Mouse (Mus musculus): ENCODE measurements around the gene Fndc1.

The Fndc1 gene

DNA sequence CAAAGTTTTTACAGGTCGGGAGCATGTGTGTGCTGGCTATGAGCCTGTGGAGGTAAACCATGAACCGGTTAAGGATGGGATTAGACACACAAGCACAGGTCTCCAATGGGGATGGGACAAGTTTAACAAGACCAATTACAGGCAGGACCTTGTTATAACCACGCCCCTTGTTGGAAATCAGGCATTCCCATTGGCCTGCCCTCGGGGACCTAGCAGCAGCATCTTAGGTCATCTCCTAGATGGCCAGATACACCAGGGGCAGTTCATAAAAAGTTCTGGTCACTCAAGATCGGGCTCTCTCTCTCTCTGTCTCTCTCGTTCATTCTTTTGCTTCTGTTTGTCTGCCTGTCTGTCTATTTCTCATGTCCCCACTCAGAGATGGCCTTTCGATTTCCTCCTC, 6.9 kb downstream of the Fndc1 start:
- no peak for DNase-seq (ENCODE audit: low spot score)

DNA sequence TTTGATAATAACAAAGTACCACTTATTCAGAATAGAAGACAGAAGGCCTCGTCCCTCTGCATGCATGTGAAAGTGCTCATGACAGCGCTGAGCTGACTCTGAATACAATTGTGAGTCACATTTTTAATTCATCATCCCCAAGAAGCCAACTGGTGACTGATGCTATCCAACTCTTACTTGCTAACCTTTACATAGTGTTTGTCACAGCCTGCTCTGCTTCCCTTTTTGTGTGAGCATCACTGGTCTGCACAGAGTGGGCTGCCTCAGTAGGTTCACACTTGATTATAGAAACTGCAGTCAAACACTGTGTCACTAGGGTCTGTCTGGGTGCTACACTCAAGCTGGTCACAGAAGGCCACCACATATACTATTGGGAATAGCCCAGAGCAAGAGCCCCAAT, 10.5 kb downstream of the Fndc1 start:
- no peak for DNase-seq (ENCODE audit: low spot score)

DNA sequence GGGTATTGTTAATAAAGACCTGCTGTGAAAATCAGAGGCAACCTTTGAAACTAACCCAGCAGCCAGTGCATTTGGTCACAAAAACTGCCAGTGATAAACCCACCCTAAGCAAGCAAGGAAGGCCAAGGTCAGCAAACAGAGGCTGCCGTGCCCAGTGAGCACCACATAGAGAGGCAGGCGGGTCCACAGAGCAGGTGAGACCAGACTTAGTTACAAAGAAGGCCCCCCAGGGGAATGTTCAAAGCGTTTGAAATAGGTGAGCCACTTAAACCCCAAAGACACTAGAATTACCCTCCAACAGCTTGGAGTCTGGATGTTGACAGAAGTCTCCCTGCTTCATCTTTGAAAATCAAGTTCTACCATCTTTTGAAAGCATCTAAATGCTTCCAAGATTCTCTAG, 12.7 kb downstream of the Fndc1 start:
- DNase-seq (ENCODE audit: low spot score) = no peak

DNA sequence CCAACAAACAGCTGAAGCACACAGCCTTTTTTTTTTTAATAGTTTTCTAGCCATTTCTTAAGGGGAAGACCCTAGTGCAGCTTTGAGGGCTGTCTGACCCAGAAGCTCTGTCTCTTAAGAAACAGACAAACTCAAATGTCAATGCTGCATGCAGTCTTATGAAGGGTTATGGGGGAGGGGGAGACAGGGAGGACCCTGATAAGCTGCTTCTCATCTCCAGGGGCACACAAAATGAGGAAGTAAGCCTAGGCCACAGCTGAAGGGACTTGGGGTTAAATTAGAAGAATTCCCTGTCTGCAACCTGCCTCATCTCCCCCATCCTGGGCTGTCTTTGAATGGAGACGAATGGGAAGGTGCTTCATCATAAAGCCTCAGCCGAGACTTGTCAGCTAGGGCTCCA, 19.1 kb downstream of the Fndc1 start:
- DNase-seq (ENCODE audit: low spot score) = no peak

DNA sequence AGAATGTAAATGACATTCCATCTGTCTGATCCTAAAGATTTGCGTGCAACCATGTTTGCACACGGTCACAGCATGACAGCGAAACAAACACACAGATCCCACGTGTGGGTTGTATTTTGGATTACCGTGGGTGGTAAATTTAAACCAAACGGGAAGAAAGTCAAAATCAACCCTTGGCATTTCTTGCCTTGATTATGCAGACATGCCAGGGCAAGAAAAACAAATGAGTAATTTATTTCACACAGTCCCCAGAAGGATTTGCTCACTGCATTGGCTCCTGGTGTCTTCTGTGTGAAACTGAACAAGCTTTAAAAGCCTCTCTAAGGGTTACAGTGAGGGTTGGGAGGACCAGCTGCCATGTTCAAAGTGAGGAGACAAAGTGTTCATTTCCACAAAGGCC, 22.0 kb downstream of the Fndc1 start:
- DNase-seq (ENCODE audit: low spot score) = no peak

DNA sequence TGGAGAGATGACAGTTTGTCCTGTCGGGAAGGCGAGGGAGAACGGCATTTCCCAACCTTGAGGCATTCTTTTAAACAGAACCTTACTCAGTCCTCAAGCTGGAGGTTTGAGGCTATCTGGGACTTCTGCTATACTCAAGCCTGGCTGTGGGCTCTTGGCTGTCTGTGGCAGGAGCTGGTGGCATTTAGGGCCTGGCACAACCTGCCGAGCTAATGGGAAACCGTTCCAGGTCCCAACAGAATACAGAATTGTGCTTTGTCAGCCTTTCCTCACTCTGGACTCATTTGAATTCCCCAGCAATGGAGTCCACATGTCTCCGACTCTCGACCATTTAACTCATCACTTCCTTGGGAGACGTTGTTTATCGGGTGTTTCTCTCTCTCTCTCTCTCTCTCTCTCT, 24.6 kb downstream of the Fndc1 start:
- no peak for DNase-seq (ENCODE audit: low spot score)

DNA sequence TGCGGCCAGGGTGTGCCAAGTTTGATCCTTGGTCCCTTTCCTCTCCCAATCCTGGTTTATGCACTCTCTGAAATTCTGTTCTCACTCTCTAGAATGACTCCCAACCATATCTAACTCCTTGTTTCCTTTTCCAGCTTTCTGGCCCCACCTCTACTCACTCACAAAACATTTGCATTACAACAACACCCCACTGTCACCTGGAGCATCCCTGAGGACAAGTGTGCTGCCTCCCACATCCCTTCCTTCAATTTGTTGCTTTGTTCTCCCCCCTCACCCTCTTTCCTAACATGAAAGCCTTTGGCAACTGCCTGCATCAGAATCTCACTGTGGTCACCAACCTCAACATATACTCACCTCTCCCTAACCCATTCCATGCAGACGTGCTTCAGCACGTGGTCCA, 27.2 kb downstream of the Fndc1 start:
- no peak for DNase-seq (ENCODE audit: low spot score)

DNA sequence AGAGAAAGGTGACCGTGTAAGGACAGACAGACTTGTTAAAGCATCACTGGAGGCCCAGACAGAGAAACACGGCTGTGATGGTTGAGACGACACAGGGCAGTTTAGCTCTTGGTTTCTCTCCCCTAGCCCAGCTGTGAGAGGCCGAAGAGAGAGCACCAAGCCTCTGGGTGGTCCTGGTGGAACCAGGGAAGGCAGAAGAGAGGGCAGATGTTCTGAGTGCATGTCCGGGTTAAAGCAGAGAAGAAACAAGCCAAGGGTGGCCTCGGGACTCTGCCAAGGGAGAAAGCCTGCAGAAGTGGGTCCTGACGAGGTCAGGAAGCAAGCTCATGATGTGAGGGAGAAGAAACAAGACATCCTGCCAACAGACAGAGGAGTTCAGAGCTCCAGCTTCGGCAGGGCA, 31.5 kb downstream of the Fndc1 start:
- no peak for DNase-seq (ENCODE audit: low spot score)

DNA sequence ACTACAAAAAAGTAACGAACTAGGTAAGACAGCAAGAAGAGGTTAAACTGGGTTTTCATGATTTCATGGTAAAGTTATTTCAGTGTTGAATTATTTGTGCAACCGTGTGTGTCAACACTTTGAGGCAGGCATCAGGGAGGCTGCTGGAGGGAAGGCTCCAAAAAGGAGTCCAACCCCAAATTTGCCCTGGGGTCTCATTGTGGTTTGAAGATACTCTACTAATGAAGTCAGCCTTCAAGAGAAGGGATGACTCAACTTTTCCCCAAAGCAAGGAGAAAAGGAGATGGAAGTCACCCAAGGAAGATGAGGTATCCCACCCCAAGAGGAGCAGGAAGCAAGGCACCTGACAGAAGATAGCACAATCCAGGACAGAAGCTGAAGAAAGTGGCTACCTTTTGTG, 31.9 kb downstream of the Fndc1 start:
- DNase-seq (ENCODE audit: low spot score) = no peak

DNA sequence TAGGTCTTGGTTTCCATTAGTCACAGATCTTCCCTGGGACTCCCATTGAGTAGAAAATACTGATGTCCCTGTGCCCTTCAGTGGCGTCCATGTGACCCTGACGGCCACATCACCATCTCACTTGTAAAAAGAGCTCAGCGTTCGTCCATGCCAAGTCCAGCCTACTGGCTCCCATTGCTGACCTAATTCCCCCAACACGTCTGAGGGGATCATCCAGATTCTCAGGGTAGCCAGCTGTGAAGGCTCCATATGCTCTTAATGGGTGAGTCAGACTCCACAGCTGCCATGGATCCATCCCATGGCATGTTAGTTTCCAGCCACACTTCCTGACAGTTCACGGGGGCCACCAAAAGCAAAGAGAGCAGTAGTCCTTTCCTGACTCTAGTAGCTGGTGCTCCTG, 33.0 kb downstream of the Fndc1 start:
- no peak for DNase-seq (ENCODE audit: low spot score)

DNA sequence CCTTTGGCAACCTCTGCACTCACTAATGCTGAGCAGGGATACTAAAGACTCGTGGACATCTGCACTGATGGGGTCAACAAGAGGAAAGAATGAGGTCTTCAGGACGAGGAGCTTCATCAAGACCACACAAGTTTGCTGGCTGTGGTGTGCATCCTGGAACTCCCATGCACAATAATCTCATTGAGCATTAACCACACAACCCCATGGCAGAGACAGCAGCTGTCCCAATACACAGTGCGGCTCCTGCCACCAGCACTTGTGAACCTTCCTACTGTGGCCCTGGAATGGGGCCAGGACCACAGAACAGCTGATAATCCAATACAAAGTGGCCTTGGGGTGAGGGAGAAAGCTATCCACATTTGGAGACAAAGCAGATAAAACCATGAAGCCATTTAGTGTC, 36.6 kb downstream of the Fndc1 start:
- no peak for DNase-seq (ENCODE audit: low spot score)

DNA sequence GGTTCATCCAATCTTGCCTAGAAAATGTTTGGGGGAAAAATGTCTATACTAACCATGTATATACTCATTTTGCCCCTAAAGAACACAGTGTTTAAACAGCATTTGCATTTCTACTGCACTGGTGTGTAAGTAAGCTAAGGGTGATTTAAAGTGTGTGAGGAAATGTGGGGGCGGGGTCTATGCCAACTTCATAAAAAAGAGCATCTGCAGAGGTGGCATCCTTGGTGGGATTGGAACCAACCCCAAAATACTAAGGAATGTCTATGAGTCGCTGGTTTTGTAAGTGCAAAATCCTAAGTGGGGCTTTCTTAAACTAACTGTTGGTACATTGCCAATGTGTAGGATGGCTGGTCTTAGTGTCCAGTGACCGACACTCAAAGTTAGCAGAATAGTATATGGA, 53.0 kb downstream of the Fndc1 start:
- DNase-seq (ENCODE audit: low spot score) = no peak

DNA sequence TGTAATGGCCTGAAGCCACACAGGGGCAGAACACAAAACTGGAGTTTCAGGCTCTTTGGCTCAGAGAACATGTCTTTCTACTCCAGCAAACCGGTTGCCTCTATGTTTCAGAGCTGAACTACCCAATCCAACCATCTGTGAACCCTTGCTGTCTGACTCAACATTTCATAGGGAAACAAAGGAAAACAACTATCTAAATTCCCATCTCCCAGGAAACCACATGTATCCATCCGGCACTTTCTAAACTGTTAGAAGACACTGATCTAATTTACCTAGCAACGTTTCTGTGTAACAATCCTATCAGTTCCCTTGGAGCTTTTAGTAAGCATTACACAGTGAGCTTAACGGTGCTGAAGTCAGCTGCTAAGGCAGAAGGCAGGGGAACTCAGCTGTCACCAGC, 67.3 kb downstream of the Fndc1 start:
- no peak for DNase-seq (ENCODE audit: low spot score)

DNA sequence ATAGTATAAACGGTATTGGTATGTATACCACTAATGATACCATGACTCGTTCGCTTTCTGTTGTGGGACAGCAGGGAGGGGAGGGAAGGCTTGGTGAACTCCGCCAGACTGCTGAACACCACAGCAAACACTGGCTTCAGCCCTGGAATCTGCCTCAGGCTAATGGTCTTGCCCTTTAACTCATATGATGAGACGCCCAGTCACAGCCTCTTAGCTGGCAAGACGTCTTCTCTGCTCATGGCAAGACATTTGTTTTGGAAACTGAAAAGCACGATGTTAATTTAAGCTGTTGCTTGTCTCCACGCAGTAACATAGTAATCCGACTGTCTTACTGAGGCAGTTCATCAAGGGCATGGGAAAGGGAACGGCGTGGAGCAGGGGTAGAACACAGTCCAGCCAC, 72.1 kb downstream of the Fndc1 start:
- DNase-seq (ENCODE audit: low spot score) = no peak

DNA sequence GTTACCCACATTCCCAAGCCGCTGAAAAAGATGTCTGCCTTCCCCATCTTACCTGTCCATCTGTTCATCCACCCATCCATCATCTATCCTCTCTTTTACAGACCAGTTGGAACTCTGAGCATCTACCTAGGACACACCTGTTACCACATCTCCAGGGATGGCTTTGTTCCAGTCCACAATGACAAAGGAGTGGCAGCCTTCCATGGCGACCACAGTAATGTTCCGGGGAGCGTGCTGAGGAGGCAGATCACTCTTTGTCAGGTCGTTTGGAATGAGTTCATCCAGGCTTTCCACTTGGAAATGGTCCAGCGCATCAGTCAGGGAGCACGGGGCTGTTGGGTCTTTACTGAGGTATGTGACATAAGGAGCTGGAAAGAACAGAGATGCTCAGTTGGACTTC, 73.7 kb downstream of the Fndc1 start:
- DNase-seq (ENCODE audit: low spot score) = no peak

DNA sequence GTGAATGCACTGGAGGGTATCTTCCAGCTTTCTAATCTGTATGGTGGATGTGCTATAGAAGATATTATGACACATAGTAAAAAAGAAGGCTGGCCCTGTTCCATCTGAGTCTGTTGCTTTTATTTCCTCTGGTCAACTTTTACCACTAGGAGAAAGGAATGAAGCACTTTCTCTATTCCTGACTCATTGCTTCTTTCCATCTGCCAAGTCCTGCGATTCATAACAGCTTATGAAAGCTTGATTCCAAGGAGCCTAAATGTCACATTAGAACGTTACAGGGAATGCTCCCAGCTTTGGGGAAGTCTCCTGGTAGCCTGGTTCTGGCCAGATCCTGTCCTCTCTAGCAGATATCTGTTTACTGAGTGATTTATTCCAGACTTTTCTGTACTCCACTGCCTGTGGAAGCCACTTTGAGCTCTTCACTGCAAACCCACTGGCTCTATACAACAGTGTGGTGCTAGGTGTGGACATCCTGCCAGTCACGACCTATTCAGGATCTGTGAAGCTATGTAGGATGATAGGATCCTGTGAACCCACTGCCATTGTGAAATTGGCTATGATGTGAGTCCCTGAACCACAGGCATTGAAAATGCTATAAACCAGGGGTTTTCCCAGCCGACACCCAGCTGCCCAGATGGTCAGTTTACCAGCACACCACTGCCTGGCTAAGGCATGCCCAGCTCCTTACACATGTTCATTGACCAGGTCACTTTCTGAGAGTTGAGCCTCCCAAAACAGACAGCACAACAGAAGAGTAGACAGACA, 77.9 kb downstream of the Fndc1 start:
- DNase-seq (ENCODE audit: low spot score) = no peak

DNA sequence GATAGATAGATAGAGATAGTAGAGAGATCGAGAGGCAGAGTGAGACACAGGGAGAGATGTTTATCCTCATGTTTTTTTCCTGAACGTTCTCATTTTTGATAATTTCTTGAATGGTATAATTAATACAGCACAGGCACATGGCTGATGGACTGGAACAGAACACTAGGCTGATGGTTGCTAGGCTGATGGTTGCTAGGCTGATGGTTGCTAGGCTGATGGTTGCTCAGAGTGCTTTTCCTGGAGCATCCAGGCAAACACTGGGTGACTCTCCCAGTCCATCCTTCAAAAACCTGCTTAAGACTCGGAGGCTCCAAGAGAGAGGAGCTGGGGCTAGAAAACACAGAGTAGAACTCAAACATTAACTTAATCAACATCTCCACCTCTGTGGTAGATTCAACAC, 80.3 kb downstream of the Fndc1 start:
- no peak for DNase-seq (ENCODE audit: low spot score)

DNA sequence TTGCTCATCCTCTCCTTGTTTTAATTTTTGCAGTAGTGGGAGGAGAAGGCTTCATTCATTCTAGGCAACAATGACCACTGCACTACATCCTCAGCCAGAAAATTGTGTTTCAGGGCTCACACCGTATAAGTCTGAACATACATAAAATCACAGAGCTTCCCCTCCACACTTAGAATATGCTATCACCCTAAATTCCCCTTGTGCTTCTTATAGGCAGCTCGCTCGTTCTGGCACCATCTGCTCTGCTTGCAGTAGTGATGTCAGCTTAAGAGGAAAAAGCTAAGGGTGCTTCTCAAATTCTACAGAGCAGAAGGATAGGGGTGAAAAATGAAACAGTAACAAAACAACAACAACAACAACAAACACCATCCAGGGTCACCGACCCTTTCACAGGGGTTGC, 82.1 kb downstream of the Fndc1 start:
- no peak for DNase-seq (ENCODE audit: low spot score)

DNA sequence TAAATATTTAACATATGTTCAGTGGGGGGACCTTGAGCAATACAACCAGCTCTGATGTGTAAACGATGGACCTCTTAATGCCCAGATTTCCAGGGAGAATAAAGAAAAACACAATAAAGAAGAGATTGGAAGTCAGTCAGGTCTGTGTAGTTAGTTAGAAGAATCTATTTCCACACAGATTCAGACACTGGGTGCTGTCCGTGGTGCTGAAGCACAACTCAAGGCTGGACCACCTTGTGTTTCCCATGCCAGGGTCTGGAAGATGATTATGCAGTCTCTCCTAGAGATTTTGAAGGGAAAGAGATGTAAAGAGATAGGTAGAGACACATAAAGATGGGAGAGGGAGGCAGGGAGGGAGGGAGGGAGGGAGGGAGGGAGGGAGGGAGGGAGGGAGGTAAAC, 86.1 kb downstream of the Fndc1 start:
- no peak for DNase-seq (ENCODE audit: low spot score)

DNA sequence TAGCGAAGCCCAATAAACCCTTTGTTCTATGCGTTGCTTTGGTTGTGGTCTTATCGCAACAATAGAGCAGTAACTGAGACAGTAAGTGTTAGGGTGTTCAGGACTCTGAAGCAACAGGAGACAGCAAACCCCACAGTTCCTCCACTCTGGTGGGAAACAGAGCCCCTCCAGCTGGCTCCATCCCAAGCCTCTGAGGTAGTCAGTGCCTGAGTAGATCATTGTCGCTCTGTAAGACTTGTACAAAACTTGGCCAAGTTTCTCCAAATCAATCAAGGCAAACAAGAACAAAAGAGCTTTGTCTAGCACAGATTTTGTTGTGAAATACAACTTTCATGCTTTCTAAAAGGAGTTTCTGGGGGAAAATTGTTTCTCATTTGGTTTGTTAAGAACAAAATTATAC, 104.1 kb downstream of the Fndc1 start:
- DNase-seq (ENCODE audit: low spot score) = no peak

DNA sequence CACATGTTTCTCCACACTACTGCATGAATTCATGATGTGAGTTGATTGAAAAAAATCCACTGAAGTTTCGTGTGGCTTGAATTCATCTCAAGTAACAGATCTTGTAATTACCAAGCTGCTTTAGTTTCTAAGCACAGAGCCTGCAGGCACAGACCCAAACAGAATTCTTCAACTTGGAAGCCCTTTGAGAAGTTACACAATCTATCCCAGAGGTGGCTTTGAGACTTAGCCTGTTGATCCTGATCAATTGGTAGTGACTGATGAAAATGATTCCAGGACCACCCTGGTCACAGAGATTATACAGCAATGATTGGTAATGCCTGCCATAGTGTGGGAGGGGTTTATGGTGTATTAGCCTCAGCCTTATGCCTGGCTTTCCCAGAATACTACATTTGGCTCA, 108.2 kb downstream of the Fndc1 start:
- no peak for DNase-seq (ENCODE audit: low spot score)

DNA sequence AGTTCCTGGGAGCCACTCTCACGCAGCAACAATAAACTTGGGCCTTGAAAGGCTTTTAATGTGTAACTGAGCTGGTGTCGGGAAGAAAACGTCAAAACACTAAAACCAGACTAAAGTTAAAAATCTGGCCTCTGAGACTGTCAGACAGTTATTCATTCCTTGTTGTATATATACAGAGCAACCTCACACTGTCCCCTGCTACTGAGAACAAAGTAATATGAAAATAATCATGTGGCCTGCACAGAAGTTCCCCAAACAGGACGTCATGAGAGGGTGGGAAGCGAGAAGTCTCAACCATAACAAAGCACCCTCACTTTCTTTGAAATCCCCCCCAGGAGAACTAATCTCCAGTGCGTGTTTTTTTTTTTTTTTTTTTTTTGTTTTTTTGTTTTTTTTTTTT, 109.2 kb downstream of the Fndc1 start:
- DNase-seq (ENCODE audit: low spot score) = no peak

DNA sequence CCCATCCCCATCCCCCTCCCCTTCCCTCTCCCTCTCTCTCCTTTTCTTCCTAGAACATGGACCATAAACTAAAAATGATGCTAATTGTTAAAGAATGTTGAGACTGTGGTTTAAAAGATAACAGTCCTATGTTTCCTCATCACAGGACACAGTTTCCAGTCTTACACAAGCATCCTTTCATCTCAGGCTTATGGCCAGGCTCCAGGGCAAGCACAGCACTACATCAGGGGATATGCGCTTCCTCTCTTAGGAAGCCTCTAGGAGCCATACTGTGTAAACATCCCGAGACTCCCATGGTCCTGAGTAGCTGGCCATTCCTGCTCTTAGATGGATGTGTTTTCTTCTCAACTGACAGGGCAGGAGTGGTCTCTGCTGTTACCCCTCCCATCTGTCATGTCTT, 114.1 kb downstream of the Fndc1 start:
- no peak for DNase-seq (ENCODE audit: low spot score)

DNA sequence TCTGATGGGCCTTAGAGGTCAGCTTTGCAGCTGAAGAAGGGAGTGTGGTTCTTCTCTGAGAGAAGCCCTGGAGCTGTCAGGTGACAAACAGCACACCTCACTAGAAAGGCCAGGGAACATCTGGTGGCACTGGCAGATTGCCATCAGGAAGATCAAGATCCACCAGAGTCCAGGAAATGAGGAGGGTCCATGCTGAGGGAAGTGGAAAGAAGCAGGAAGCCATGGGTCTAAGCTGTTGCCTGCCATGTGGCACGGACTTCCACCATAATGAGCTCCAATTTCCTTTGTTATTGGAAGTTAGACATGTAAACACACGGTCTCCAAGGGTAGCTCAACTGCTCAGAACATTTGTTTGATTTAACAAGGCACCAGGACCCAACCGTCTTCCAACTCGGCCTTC, 120.0 kb downstream of the Fndc1 start:
- no peak for DNase-seq (ENCODE audit: low spot score)

DNA sequence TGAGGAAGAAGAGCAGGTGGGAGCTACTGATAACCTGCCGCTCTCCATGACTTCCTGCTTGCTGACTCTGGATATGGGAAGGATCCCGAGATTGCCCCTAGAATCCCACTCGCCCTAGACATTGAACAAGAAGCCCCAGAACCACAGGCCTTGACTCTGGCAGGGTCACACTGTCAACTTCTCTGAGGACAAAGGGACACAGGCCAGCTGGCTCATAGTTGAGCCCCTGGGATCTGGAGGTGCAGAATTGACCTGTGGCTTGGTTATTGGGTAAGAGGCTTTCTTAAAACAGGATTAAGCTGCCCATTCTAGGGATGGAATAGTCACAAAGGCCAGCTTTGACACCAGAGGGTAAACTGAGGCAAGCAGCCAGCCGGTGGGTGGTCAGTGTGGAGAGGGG, 136.8 kb downstream of the Fndc1 start:
- no peak for DNase-seq (ENCODE audit: low spot score)
